Mouse (Mus musculus) intestine, embryonic 15.5 days (tissue): ENCODE results near the gene Olfr47. TPM values are rescaled to one million over a fixed set of nuclear protein-coding genes. Genes with fewer than 3 reads are reported as not detected.
A peak's percentile ranks its signal among the peaks of the same experiment; 100 is the strongest.
"Not testable (repeated sequence)": the region's sequence is repeated elsewhere in the genome, so short reads cannot be mapped to it uniquely, and the experiment has no call there.

Experiments used
- ATAC-seq: fragments of 200-750 bp; cut with Nextera tagmentation; 2 replicates; pipeline ENCODE4 v1.8.0; 2017; ENCODE audit warnings: moderate TSS enrichment, moderate library complexity
- H3K27ac ChIP-seq: fragments of 300-500 bp; sonication (generic); 2 replicates; pipeline ENCODE4 v1.5.1; 2015; ENCODE audit warnings: mild to moderate bottlenecking, inconsistent platforms
- H3K27me3 ChIP-seq: fragments of 300-500 bp; sonication (generic); replicated peaks from 2 replicates; pipeline ENCODE4 v1.6.1; 2015; ENCODE audit warnings: inconsistent platforms
- H3K36me3 ChIP-seq: fragments of 300-500 bp; sonication (generic); 2 replicates; pipeline ENCODE4 v1.6.1; 2015; ENCODE audit warnings: inconsistent platforms
- H3K4me1 ChIP-seq: fragments of 300-500 bp; sonication (generic); replicated peaks from 2 replicates; pipeline ENCODE4 v1.6.1; 2015; ENCODE audit warnings: inconsistent platforms
- H3K4me2 ChIP-seq: fragments of 300-500 bp; sonication (generic); replicated peaks from 2 replicates; pipeline ENCODE4 v1.6.1; 2015; ENCODE audit warnings: mild to moderate bottlenecking, inconsistent platforms
- H3K4me3 ChIP-seq: fragments of 300-500 bp; sonication (generic); replicated peaks from 2 replicates; pipeline ENCODE4 v1.5.1; 2015; ENCODE audit warnings: inconsistent platforms
- H3K9ac ChIP-seq: fragments of 300-500 bp; sonication (generic); 2 replicates; pipeline ENCODE4 v1.6.1; 2015; ENCODE audit warnings: inconsistent platforms
- H3K9me3 ChIP-seq: fragments of 300-500 bp; sonication (generic); 2 replicates; pipeline ENCODE4 v1.6.1; 2016; ENCODE audit warnings: inconsistent platforms
- WGBS: fragments of 180-500 bp; shearing (Covaris S2); methylation state at CpG from one replicate; pipeline ENCODE4 v1.1.7; 2015; 5-methylcytosine and 5-hydroxymethylcytosine counted together
- polyA plus RNA-seq: library from polyadenylated mRNA; unstranded; fragments of >200 nt; fragmentation: Nextera tagmentation; extraction: Ambion mirVana; gene quantifications from 2 replicates; pipeline ENCODE4 v1.2.1, GENCODE M21; 2015

The Olfr47 gene
- not detected in 2 replicates for polyA plus RNA-seq

- H3K9me3 ChIP-seq, H3K27me3 ChIP-seq, ATAC-seq, H3K4me2 ChIP-seq, H3K4me3 ChIP-seq, H3K4me1 ChIP-seq, H3K9ac ChIP-seq, H3K36me3 ChIP-seq, H3K27ac ChIP-seq: not testable (repeated sequence)
- WGBS, result 91% methylated on average over 1 of the region's 1 CpGs
Observed at GRCm38 (mm10) chr6:43231255-43231654, at the start of gene Olfr47. Gene Olfr47 (plus strand): TSS chr6:43231529.

GRCm38 (mm10) chr6:43190986-43191385 is 40.3 kb upstream of the Olfr47 start:
- Histone ChIP-seq H3K27me3 (no peaks in the 10 kb centered on the region), H3K4me3 (no peak overlapping the region), H3K4me2 (no peak overlapping the region), H3K9ac (no peak overlapping the region), H3K36me3 (no peaks in the 10 kb centered on the region), H3K9me3 (no peaks in the 10 kb centered on the region), H3K27ac (no peak overlapping the region), H3K4me1 (no peaks in the 10 kb centered on the region)
- no peak for ATAC-seq
- 45% methylated on average over 3 of the region's 3 CpGs for WGBS

- H3K9me3 ChIP-seq, result no peaks in the 10 kb centered on the region
- H3K36me3 ChIP-seq, result no peaks in the 10 kb centered on the region
- H3K4me2 ChIP-seq, result no peak within 1 kb of the TSS
- no peak within 1 kb of the TSS for H3K4me3 ChIP-seq
- H3K27ac ChIP-seq, result no peak within 1 kb of the TSS
- no peaks in the 10 kb centered on the region for H3K4me1 ChIP-seq
- ATAC-seq, result no peak
- H3K9ac ChIP-seq, result no peak within 1 kb of the TSS
- H3K27me3 ChIP-seq, result no peaks in the 10 kb centered on the region
Observed at GRCm38 (mm10) chr6:43196781-43197180, 34.5 kb upstream of the Olfr47 start, which contains the start of gene Olfr435. Gene Olfr435 (plus strand): TSS chr6:43197146.

- no peaks in the 10 kb centered on the region for H3K27me3 ChIP-seq
- H3K36me3 ChIP-seq, result no peaks in the 10 kb centered on the region
- H3K27ac ChIP-seq, result no peak overlapping the region
- H3K4me3 ChIP-seq, result no peak overlapping the region
- ATAC-seq, result no peak
- H3K9ac ChIP-seq, result no peak overlapping the region
- H3K4me1 ChIP-seq, result no peaks in the 10 kb centered on the region
- no peak overlapping the region for H3K4me2 ChIP-seq
- 41% methylated on average over 3 of the region's 3 CpGs for WGBS
- H3K9me3 ChIP-seq, result no peaks in the 10 kb centered on the region
Observed at GRCm38 (mm10) chr6:43198094-43198493, 33.2 kb upstream of the Olfr47 start.

- H3K9ac ChIP-seq, result no peak overlapping the region
- H3K27ac ChIP-seq, result no peak overlapping the region
- H3K4me2 ChIP-seq, result no peak overlapping the region
- no peaks in the 10 kb centered on the region for H3K27me3 ChIP-seq
- no peak overlapping the region for H3K4me3 ChIP-seq
- no peaks in the 10 kb centered on the region for H3K4me1 ChIP-seq
- H3K36me3 ChIP-seq, result no peaks in the 10 kb centered on the region
- no peak for ATAC-seq
- H3K9me3 ChIP-seq, result no peaks in the 10 kb centered on the region
Observed at GRCm38 (mm10) chr6:43202786-43203185, 28.5 kb upstream of the Olfr47 start.

GRCm38 (mm10) chr6:43205355-43205754 is 26.0 kb upstream of the Olfr47 start:
- Histone ChIP-seq H3K9ac (no peak overlapping the region), H3K36me3 (no peaks in the 10 kb centered on the region), H3K27me3 (no peaks in the 10 kb centered on the region), H3K9me3 (no peaks in the 10 kb centered on the region), H3K4me2 (no peak overlapping the region), H3K27ac (no peak overlapping the region), H3K4me3 (no peak overlapping the region), H3K4me1 (no peaks in the 10 kb centered on the region)
- ATAC-seq, result no peak
- 47% methylated on average over 2 of the region's 2 CpGs for WGBS

DNA sequence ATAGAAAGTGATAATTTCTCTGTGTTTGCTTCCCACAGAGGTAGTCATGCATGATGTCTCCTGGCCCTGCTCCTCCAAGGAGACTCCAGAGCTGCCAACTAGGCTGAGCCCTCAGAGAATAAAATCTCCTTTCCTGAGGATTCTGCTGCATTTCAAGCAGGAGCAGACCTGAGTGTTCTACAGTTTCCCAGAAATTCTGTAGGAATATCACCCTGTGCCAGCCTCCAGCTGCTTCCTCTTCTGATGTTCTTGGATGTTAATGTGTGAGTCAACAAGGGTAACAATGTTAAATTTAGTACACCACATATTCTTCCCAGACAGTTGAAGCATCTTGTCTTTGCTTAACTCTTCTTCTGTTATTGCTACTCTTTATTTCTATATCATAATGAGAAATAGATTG is 18.5 kb upstream of the Olfr47 start, which contains the start of gene Olfr434:
Olfr434 (plus strand) TSS at position 149 of the 400 bp plus-strand sequence.
- not testable (repeated sequence) for H3K9ac ChIP-seq

DNA sequence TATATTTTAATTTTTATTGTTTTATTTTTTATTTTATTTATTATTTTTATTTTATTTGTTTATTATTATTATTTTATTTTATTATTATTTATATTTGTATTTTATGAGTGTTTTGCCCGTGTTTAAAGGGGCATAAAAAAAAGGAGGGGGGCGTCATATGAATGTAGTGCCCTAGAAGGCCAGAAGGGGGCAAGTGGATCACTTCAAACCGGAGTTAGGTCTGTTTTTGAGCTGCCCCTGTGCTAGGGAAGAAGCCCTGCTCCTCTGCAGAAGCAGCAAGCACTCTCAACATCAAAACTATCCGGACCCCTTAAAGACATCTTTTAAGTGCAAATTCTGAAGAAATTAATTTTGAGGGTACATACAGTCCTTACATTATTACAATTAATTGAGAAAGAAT is 10.7 kb downstream of the Olfr47 start:
- H3K4me2 ChIP-seq, result no peak overlapping the region
- no peaks in the 10 kb centered on the region for H3K9me3 ChIP-seq
- H3K27ac ChIP-seq, result no peak overlapping the region
- H3K4me1 ChIP-seq, result no peaks in the 10 kb centered on the region
- H3K9ac ChIP-seq, result no peak overlapping the region
- WGBS, result 10% methylated on average over 4 of the region's 4 CpGs
- ATAC-seq, result no peak
- no peak overlapping the region for H3K4me3 ChIP-seq
- H3K27me3 ChIP-seq, result no peaks in the 10 kb centered on the region
- H3K36me3 ChIP-seq, result no peaks in the 10 kb centered on the region

More for the DNA sequence above, 18.5 kb upstream of the Olfr47 start, which contains the start of gene Olfr434:
- H3K4me1 ChIP-seq, H3K27ac ChIP-seq, H3K9me3 ChIP-seq, ATAC-seq, H3K36me3 ChIP-seq, H3K4me3 ChIP-seq, H3K27me3 ChIP-seq, H3K4me2 ChIP-seq: not testable (repeated sequence)

DNA sequence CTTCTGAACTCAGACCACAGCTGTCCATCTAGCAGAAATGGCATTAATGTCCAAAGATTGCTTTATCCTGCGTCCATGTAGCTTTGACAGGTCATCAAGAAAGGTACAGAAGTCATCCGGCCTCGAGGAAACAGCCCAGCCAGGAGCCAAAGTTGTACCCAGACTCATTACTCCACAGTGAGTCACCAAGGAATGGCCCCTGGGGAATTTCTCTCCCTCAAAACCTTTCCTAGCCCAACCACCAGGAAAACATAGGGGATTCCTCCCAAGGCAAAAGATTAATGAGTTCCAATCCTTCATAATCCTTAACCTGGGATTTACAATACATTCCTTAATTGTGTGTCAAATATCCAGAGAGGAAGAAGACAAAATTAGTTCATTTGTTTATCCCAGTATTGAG is 16.1 kb downstream of the Olfr47 start:
- ATAC-seq, result no peak
- no peak overlapping the region for H3K27ac ChIP-seq

DNA sequence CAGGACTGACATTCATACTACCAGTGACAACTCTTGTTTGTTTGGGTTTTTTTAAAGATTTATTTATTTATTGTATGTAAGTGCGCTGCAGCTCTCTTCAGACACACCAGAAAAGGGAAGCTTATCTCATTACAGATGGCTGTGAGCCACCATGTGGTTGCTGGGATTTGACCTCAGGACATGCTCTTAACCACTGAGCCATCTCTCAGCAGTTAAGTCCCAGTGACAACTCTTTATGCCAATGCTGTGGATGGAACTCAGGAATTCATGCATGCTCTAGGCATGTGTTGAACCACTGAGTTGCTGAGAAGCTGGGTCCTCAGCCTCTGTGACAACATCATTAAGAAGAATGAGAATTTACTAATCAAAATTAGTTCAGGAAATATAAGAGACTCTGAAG is 21.7 kb downstream of the Olfr47 start:
- 75% methylated on average over 1 of the region's 1 CpGs for WGBS
- H3K27ac ChIP-seq, result no peak overlapping the region
- ATAC-seq, result no peak
- H3K9ac ChIP-seq, result no peak overlapping the region
- H3K36me3 ChIP-seq, result no peaks in the 10 kb centered on the region
- H3K4me3 ChIP-seq, result no peak overlapping the region
- H3K4me1 ChIP-seq, result no peaks in the 10 kb centered on the region
- H3K27me3 ChIP-seq, result no peaks in the 10 kb centered on the region
- H3K4me2 ChIP-seq, result no peak overlapping the region
- H3K9me3 ChIP-seq, result no peaks in the 10 kb centered on the region

More for the DNA sequence above, 16.1 kb downstream of the Olfr47 start:
- H3K27me3 ChIP-seq, result no peaks in the 10 kb centered on the region
- H3K4me3 ChIP-seq, result no peak overlapping the region
- no peak overlapping the region for H3K4me2 ChIP-seq
- no peak overlapping the region for H3K9ac ChIP-seq
- H3K9me3 ChIP-seq, result no peaks in the 10 kb centered on the region
- no peaks in the 10 kb centered on the region for H3K36me3 ChIP-seq
- H3K4me1 ChIP-seq, result no peaks in the 10 kb centered on the region
- 60% methylated on average over 3 of the region's 3 CpGs for WGBS

GRCm38 (mm10) chr6:43254193-43254926 is 23.0 kb downstream of the Olfr47 start:
- H3K4me1 ChIP-seq, result no peaks in the 10 kb centered on the region
- no peak overlapping the region for H3K4me2 ChIP-seq
- H3K27ac ChIP-seq, result no peak overlapping the region
- no peaks in the 10 kb centered on the region for H3K9me3 ChIP-seq
- H3K36me3 ChIP-seq, result no peaks in the 10 kb centered on the region
- no peaks in the 10 kb centered on the region for H3K27me3 ChIP-seq
- 59% methylated on average over 7 of the region's 7 CpGs for WGBS
- no peak overlapping the region for H3K9ac ChIP-seq
- no peak overlapping the region for H3K4me3 ChIP-seq
- peak; percentile 61; the same call in 1 of the 2 replicates for ATAC-seq

GRCm38 (mm10) chr6:43260756-43261155 is 29.4 kb downstream of the Olfr47 start:
- Histone ChIP-seq H3K27me3 (no peaks in the 10 kb centered on the region), H3K4me3 (no peak overlapping the region), H3K27ac (no peak overlapping the region), H3K36me3 (no peaks in the 10 kb centered on the region), H3K4me1 (peaks cover 3% of the 10 kb centered on the region; the same call in 1 of the 2 replicates), H3K9me3 (no peaks in the 10 kb centered on the region), H3K9ac (no peak overlapping the region), H3K4me2 (no peak overlapping the region)
- no peak for ATAC-seq
- 67% methylated on average over 2 of the region's 2 CpGs for WGBS
